8 mouse cellular contexts compared by ENCODE assay signal in genomic region chr6:143100478-143101115, GRCm38 (mm10). TPM values are rescaled to one million over a fixed set of nuclear protein-coding genes. Genes with fewer than 3 reads are reported as not detected.
A peak's percentile ranks its signal among the peaks of the same experiment; 100 is the strongest.
DNase-seq lines count a peak whose midpoint lies in the region; ATAC-seq and TF ChIP-seq lines count a peak whose summit lies in the region.

No protein-coding gene starts in this region.

- H3K9me3 ChIP-seq in forebrain, embryonic 10.5 days, result peaks cover 6% of the 10 kb centered on the region
- no peaks in the 10 kb centered on the region for H3K9me3 ChIP-seq in liver, embryonic 13.5 days (replicated peaks)

- 57% methylated on average over 8 of the region's 8 CpGs for WGBS in forebrain, embryonic 10.5 days
- 49% methylated on average over 8 of the region's 8 CpGs for WGBS in liver, embryonic 13.5 days (ENCODE audit: insufficient replicate concordance)

- peaks cover 16% of the 10 kb centered on the region for H3K36me3 ChIP-seq in forebrain, embryonic 10.5 days (replicated peaks)
- H3K36me3 ChIP-seq in liver, embryonic 13.5 days, result peaks cover 16% of the 10 kb centered on the region; the same call in 1 of the 2 replicates

- DNase-seq in gastrocnemius, adult 2 months, result no peak
- no peak for DNase-seq in gastrocnemius, postnatal 25 days
- DNase-seq in 416B (ENCODE audit: low read depth), result peak; percentile 44
- no peak for DNase-seq in forebrain, embryonic 10.5 days (ENCODE audit: extremely low spot score, low spot score)
- no peak for DNase-seq in liver, embryonic 13.5 days
- no peak for DNase-seq in right cerebral cortex, adult 2 months (ENCODE audit: low spot score in 2 of 2)
- no peak for DNase-seq in layer of hippocampus, adult 11-12 months (ENCODE audit: low spot score)
- no peak for DNase-seq in right cerebral cortex, postnatal 14 days

- H3K4me3 ChIP-seq in gastrocnemius, adult 2 months, result peak overlapping the region; percentile 89
- H3K4me3 ChIP-seq in forebrain, embryonic 10.5 days, result peak overlapping the region; percentile 97
- H3K4me3 ChIP-seq in liver, embryonic 13.5 days (replicated peaks), result peak overlapping the region; percentile 89

- ATAC-seq in liver, embryonic 13.5 days (ENCODE audit: low read depth), result no peak

- H3K4me1 ChIP-seq in forebrain, embryonic 10.5 days, result peaks cover 32% of the 10 kb centered on the region
- peaks cover 32% of the 10 kb centered on the region for H3K4me1 ChIP-seq in liver, embryonic 13.5 days (replicated peaks)

- peaks cover 22% of the 10 kb centered on the region for H3K27me3 ChIP-seq in forebrain, embryonic 10.5 days (ENCODE audit: poor library complexity, severe bottlenecking)
- H3K27me3 ChIP-seq in liver, embryonic 13.5 days, result no peaks in the 10 kb centered on the region; the same call in 1 of the 2 replicates

- peak overlapping the region; percentile 95 for H3K27ac ChIP-seq in gastrocnemius, adult 2 months
- peak overlapping the region; percentile 94 for H3K27ac ChIP-seq in forebrain, embryonic 10.5 days
- H3K27ac ChIP-seq in liver, embryonic 13.5 days, result peak overlapping the region; percentile 93

- intact Hi-C loops in gastrocnemius, adult 2 months (cut with DNase I), result no loop called here

- TF ChIP-seq CTCF in gastrocnemius, adult 2 months (IDR thresholded peaks at IDR 0.05), result no peak

- peak overlapping the region; percentile 78 for H3K4me2 ChIP-seq in liver, embryonic 13.5 days

- H3K9ac ChIP-seq in liver, embryonic 13.5 days, result peak overlapping the region; percentile 94

RNA-seq across cellular contexts. Expression of gene C2cd5, which starts 0.7 kb away (rescaled TPM):
- total RNA-seq in gastrocnemius, adult 2 months (2021), result 10 to 100 TPM in 1 of 2 experiments, 1 to 10 TPM in 1; 6.9 to 11.9 TPM
- total RNA-seq in gastrocnemius, postnatal 25 days (2021), result 10 to 100 TPM in 1 of 2 experiments, 1 to 10 TPM in 1; 8.2 to 10.9 TPM
- 32.1 and 33.0 TPM in 2 replicates for polyA plus RNA-seq in forebrain, embryonic 10.5 days (2016; fragmentation: Nextera tagmentation; extraction: Ambion mirVana)
- polyA plus RNA-seq in liver, embryonic 13.5 days (2015; fragmentation: Nextera tagmentation; extraction: Ambion mirVana), result 15.2 and 18.8 TPM in 2 replicates
